ENCODE assay signal across 6 mouse cellular contexts in genomic region chr2:130495114-130495513, GRCm38 (mm10). TPM values are rescaled to one million over a fixed set of nuclear protein-coding genes. Genes with fewer than 3 reads are reported as not detected.
DNase-seq lines count a peak whose midpoint lies in the region; ATAC-seq and TF ChIP-seq lines count a peak whose summit lies in the region.
"Not testable (repeated sequence)": the region's sequence is repeated elsewhere in the genome, so short reads cannot be mapped to it uniquely, and the experiment has no call there.

No protein-coding gene starts in this region.

- peak; percentile 71 for ATAC-seq in erythroid progenitor cell, adult 5-6 weeks (replicated peaks; ENCODE audit: low FRiP score, poor library complexity, severe bottlenecking)
- not testable (repeated sequence) for ATAC-seq in hindbrain, embryonic 14.5 days (ENCODE audit: low FRiP score); neural tube, embryonic 15.5 days (ENCODE audit: low FRiP score)

- peak; percentile 12 for DNase-seq in c-Kit-negative CD71-positive TER-119-positive erythroid progenitor cells, embryonic 14.5 days (ENCODE audit: low read depth, low spot score)
- DNase-seq in hindbrain, embryonic 14.5 days (ENCODE audit: low spot score); layer of hippocampus, adult 2 months (ENCODE audit: low spot score in 2 of 2): not testable (repeated sequence)

- not testable (repeated sequence) for H3K9me3 ChIP-seq in hindbrain, embryonic 14.5 days (ENCODE audit: control insufficient read depth, low read length); neural tube, embryonic 15.5 days (replicated peaks)

- 81% methylated on average over 4 of the region's 4 CpGs for WGBS in hindbrain, embryonic 14.5 days
- WGBS in macrophage (ENCODE audit: missing documents): 84% methylated on average over 4 of the region's 4 CpGs
- WGBS in neural tube, embryonic 15.5 days: 81% methylated on average over 4 of the region's 4 CpGs

- not testable (repeated sequence) for H3K9ac ChIP-seq in hindbrain, embryonic 14.5 days; neural tube, embryonic 15.5 days (replicated peaks)

- 0 out of 2 replicates have a peak, but pooled peaks cover 14% of the 10 kb centered on the region for H3K4me1 ChIP-seq in hindbrain, embryonic 14.5 days (replicated peaks; ENCODE audit: control insufficient read depth, insufficient read depth, low read length)
- peaks cover 19% of the 10 kb centered on the region for H3K4me1 ChIP-seq in neural tube, embryonic 15.5 days

- peak overlapping the region; percentile 33; the same call in 1 of the 2 replicates for H3K27ac ChIP-seq in hindbrain, embryonic 14.5 days
- H3K27ac ChIP-seq in layer of hippocampus, adult 2 months: peak overlapping the region; percentile 88
- H3K27ac ChIP-seq in macrophage: peak overlapping the region; percentile 69
- H3K27ac ChIP-seq in neural tube, embryonic 15.5 days (replicated peaks): peak overlapping the region; percentile 63; the same call in 1 of the 2 replicates

- not testable (repeated sequence) for H3K36me3 ChIP-seq in hindbrain, embryonic 14.5 days (replicated peaks; ENCODE audit: control insufficient read depth, insufficient read depth); macrophage (ENCODE audit: inconsistent target); neural tube, embryonic 15.5 days

- not testable (repeated sequence) for H3K4me3 ChIP-seq in hindbrain, embryonic 14.5 days (replicated peaks; ENCODE audit: low read length); layer of hippocampus, adult 2 months; macrophage (ENCODE audit: inconsistent target); neural tube, embryonic 15.5 days (replicated peaks)

- not testable (repeated sequence) for H3K4me2 ChIP-seq in hindbrain, embryonic 14.5 days (replicated peaks); neural tube, embryonic 15.5 days

- H3K79me2 ChIP-seq in macrophage (ENCODE audit: inconsistent target): peaks cover 87% of the 10 kb centered on the region

- TF ChIP-seq CTCF in layer of hippocampus, adult 2 months (conservative IDR thresholded peaks at IDR 0.05): not testable (repeated sequence)

- not testable (repeated sequence) for H3K27me3 ChIP-seq in hindbrain, embryonic 14.5 days (ENCODE audit: control insufficient read depth, insufficient read depth, low read length); neural tube, embryonic 15.5 days (replicated peaks)

RNA-seq across cellular contexts. Expression of gene Ptpra, which starts 45.0 kb away (rescaled TPM):
- 81.4 and 84.7 TPM in 2 replicates for total RNA-seq in erythroid progenitor cell, adult 5-6 weeks (2015; ENCODE audit: low replicate concordance)
- 153 and 160 TPM in 2 replicates for total RNA-seq in erythroid progenitor cell, adult 5-6 weeks (2017; ENCODE audit: low replicate concordance)
- polyA plus RNA-seq in hindbrain, embryonic 14.5 days (2014; fragmentation: Nextera tagmentation; extraction: Ambion mirVana): 158 and 171 TPM in 2 replicates
- total RNA-seq in layer of hippocampus, adult 2 months (2021): 100 to 1,000 TPM; 326 to 341 TPM
- total RNA-seq in macrophage (2018; cell fraction: chromatin; rRNA removed): 100 to 1,000 TPM; 111 to 422 (median 259) TPM
- total RNA-seq in macrophage (2018; cell fraction: cytosol; rRNA removed): 100 to 1,000 TPM; 105 to 193 (median 134) TPM
- 100 to 1,000 TPM; 110 to 340 (median 159) TPM for total RNA-seq in macrophage (2018; cell fraction: nucleus; rRNA removed)
- polyA plus RNA-seq in macrophage (2018): 146 to 403 TPM (median 209 TPM) in 3 replicates
- polyA plus RNA-seq in neural tube, embryonic 15.5 days (2015; fragmentation: Nextera tagmentation; extraction: Ambion mirVana): 123 and 129 TPM in 2 replicates

Comparison
In these comparisons a context has a peak if more than half of its experiments do, and no peak if none do; other contexts are left out.
1. H3K27ac ChIP-seq: peak in every context shown above with its lines; median percentile 88 in layer of hippocampus, adult 2 months; 69 in macrophage; 63 in neural tube, embryonic 15.5 days; 33 in hindbrain, embryonic 14.5 days.